Mouse (Mus musculus) stomach, postnatal 0 days (tissue): ENCODE results near the gene Klhl11. TPM values are rescaled to one million over a fixed set of nuclear protein-coding genes. Genes with fewer than 3 reads are reported as not detected.

ENCODE experiments used
- ATAC-seq: fragments of 200-750 bp; cut with Nextera tagmentation; 2 replicates; pipeline ENCODE4 v1.8.0; 2017; ENCODE audit not compliant: low FRiP score, low TSS enrichment
- DNase-seq: peaks from one replicate; pipeline ENCODE4 v3.0.0-alpha.2; 2016; ENCODE audit warnings: low spot score
- H3K27ac ChIP-seq: fragments of 300-500 bp; sonication (generic); replicated peaks from 2 replicates; pipeline ENCODE4 v1.5.1; 2014; ENCODE audit warnings: mild to moderate bottlenecking, control low read depth
- H3K27me3 ChIP-seq: fragments of 300-500 bp; sonication (generic); 2 replicates; pipeline ENCODE4 v1.6.1; 2014; ENCODE audit warnings: low read length; ENCODE audit not compliant: control insufficient read depth, insufficient read depth
- H3K36me3 ChIP-seq: fragments of 300-500 bp; sonication (generic); 2 replicates; pipeline ENCODE4 v1.6.1; 2014; ENCODE audit warnings: low read length, mixed read lengths; ENCODE audit not compliant: control insufficient read depth, insufficient read depth
- H3K4me1 ChIP-seq: fragments of 300-500 bp; sonication (generic); replicated peaks from 2 replicates; pipeline ENCODE4 v1.6.1; 2014; ENCODE audit warnings: antibody characterized with exemption; ENCODE audit not compliant: control insufficient read depth, insufficient read depth
- H3K4me2 ChIP-seq: fragments of 300-500 bp; sonication (generic); replicated peaks from 2 replicates; pipeline ENCODE4 v1.6.1; 2014; ENCODE audit warnings: low read depth, mild to moderate bottlenecking, control low read depth, moderate library complexity
- H3K4me3 ChIP-seq: fragments of 300-500 bp; sonication (generic); 2 replicates; pipeline ENCODE4 v1.5.1; 2014; ENCODE audit warnings: low read depth, low read length, control low read depth
- H3K9ac ChIP-seq: fragments of 300-500 bp; sonication (generic); 2 replicates; pipeline ENCODE4 v1.6.1; 2014; ENCODE audit warnings: mild to moderate bottlenecking, low read length, control low read depth, mixed read lengths
- H3K9me3 ChIP-seq: fragments of 300-500 bp; sonication (generic); 2 replicates; pipeline ENCODE4 v1.6.1; 2016; ENCODE audit warnings: low read length; ENCODE audit not compliant: control insufficient read depth
- CTCF ChIP-seq: IDR thresholded peaks from 2 replicates; pipeline ENCODE4 v1.5.1; 2016; ENCODE audit warnings: antibody characterized with exemption, low read depth, mild to moderate bottlenecking, moderate library complexity
- EP300 ChIP-seq: optimal IDR thresholded peaks from 2 replicates; pipeline ENCODE3; 2016; ENCODE audit warnings: antibody characterized with exemption
- WGBS: fragments of 180-500 bp; shearing (Covaris S2); extraction: QIAGEN DNeasy Blood & Tissue Kit; methylation state at CpG from one replicate; pipeline ENCODE4 v1.1.7; 2014; 5-methylcytosine and 5-hydroxymethylcytosine counted together
- polyA plus RNA-seq: library from polyadenylated mRNA; unstranded; fragments of >200 nt; fragmentation: Nextera tagmentation; extraction: Ambion mirVana; gene quantifications from 2 replicates; pipeline ENCODE4 v1.2.1, GENCODE M21; 2015

Klhl11 gene
- polyA plus RNA-seq, 1 experiment from 2014 or later = 3.3 TPM

- no peak overlapping the region for H3K4me3 ChIP-seq
- H3K27ac ChIP-seq = no peak overlapping the region
- TF ChIP-seq CTCF = no peak
- no peak for TF ChIP-seq EP300
- no peak for DNase-seq
- H3K4me2 ChIP-seq = no peak overlapping the region
- no peaks in the 10 kb centered on the region for H3K4me1 ChIP-seq
- no peaks in the 10 kb centered on the region for H3K27me3 ChIP-seq
- no peak overlapping the region for H3K9ac ChIP-seq
- H3K9me3 ChIP-seq = no peaks in the 10 kb centered on the region
- ATAC-seq = no peak
- WGBS = 94% methylated on average over 9 of the region's 9 CpGs
- peaks cover 38% of the 10 kb centered on the region for H3K36me3 ChIP-seq
Observed at GRCm38 (mm10) chr11:100515061-100515460, 42.5 kb upstream of the Klhl11 start.

GRCm38 (mm10) chr11:100513716-100514115 is 41.2 kb upstream of the Klhl11 start:
- no peak for ATAC-seq

GRCm38 (mm10) chr11:100512384-100512783 is 39.8 kb upstream of the Klhl11 start:
- Histone ChIP-seq H3K4me2 (no peak overlapping the region), H3K4me1 (no peaks in the 10 kb centered on the region), H3K9ac (no peak overlapping the region), H3K27ac (no peak overlapping the region), H3K4me3 (no peak overlapping the region), H3K9me3 (no peaks in the 10 kb centered on the region), H3K36me3 (peaks cover 27% of the 10 kb centered on the region), H3K27me3 (no peaks in the 10 kb centered on the region)
- peak; percentile 17; the same call in 1 of the 2 replicates for ATAC-seq
- peak; percentile 32 for DNase-seq
- WGBS = 85% methylated on average over 1 of the region's 1 CpGs
- no peak for TF ChIP-seq EP300
- peak; percentile 75 for TF ChIP-seq CTCF

More at GRCm38 (mm10) chr11:100513716-100514115, 41.2 kb upstream of the Klhl11 start:
- Histone ChIP-seq H3K36me3 (peaks cover 29% of the 10 kb centered on the region), H3K27ac (no peak overlapping the region), H3K4me2 (no peak overlapping the region), H3K9ac (no peak overlapping the region), H3K4me3 (no peak overlapping the region), H3K4me1 (no peaks in the 10 kb centered on the region), H3K9me3 (no peaks in the 10 kb centered on the region), H3K27me3 (no peaks in the 10 kb centered on the region)
- TF ChIP-seq CTCF = no peak
- TF ChIP-seq EP300 = no peak
- WGBS = 83% methylated on average over 10 of the region's 10 CpGs
- no peak for DNase-seq

- H3K36me3 ChIP-seq = peaks cover 30% of the 10 kb centered on the region
Observed at GRCm38 (mm10) chr11:100510556-100510955, 38.0 kb upstream of the Klhl11 start.

GRCm38 (mm10) chr11:100505997-100506396 is 33.5 kb upstream of the Klhl11 start:
- Histone ChIP-seq H3K27me3 (no peaks in the 10 kb centered on the region), H3K36me3 (peaks cover 34% of the 10 kb centered on the region), H3K9ac (no peak overlapping the region), H3K4me3 (no peak overlapping the region), H3K4me1 (no peaks in the 10 kb centered on the region), H3K4me2 (no peak overlapping the region), H3K27ac (no peak overlapping the region), H3K9me3 (no peaks in the 10 kb centered on the region)
- WGBS = 93% methylated on average over 8 of the region's 8 CpGs
- TF ChIP-seq CTCF (no peak), EP300 (no peak)
- ATAC-seq (no peak), DNase-seq (no peak)

More at GRCm38 (mm10) chr11:100510556-100510955, 38.0 kb upstream of the Klhl11 start:
- DNase-seq (no peak), ATAC-seq (no peak)
- H3K27ac ChIP-seq = no peak overlapping the region
- no peaks in the 10 kb centered on the region for H3K9me3 ChIP-seq
- no peaks in the 10 kb centered on the region for H3K4me1 ChIP-seq
- H3K27me3 ChIP-seq = no peaks in the 10 kb centered on the region
- H3K9ac ChIP-seq = no peak overlapping the region
- H3K4me2 ChIP-seq = no peak overlapping the region
- TF ChIP-seq CTCF (peak; percentile 35), EP300 (no peak)
- WGBS = 88% methylated on average over 2 of the region's 2 CpGs
- no peak overlapping the region for H3K4me3 ChIP-seq

GRCm38 (mm10) chr11:100504990-100505660 is 32.6 kb upstream of the Klhl11 start:
- TF ChIP-seq EP300 (no peak), CTCF (no peak)
- H3K9me3 ChIP-seq = no peaks in the 10 kb centered on the region
- H3K4me2 ChIP-seq = no peak overlapping the region
- no peak overlapping the region for H3K9ac ChIP-seq
- H3K27me3 ChIP-seq = no peaks in the 10 kb centered on the region
- peak overlapping the region; percentile 53 for H3K27ac ChIP-seq
- 80% methylated on average over 12 of the region's 12 CpGs for WGBS
- ATAC-seq (peak; percentile 85), DNase-seq (peak; percentile 71)
- no peak overlapping the region for H3K4me3 ChIP-seq
- peaks cover 34% of the 10 kb centered on the region for H3K36me3 ChIP-seq
- H3K4me1 ChIP-seq = no peaks in the 10 kb centered on the region
